Comparison of ENCODE assay signal across 9 mouse cellular contexts in genomic region chr11:85524186-85524585, GRCm38 (mm10).
A peak's percentile ranks its signal among the peaks of the same experiment; 100 is the strongest.
DNase-seq lines count a peak whose midpoint lies in the region; ATAC-seq lines count a peak whose summit lies in the region.
"Had no signal": no experiment of that assay in that cellular context is flagged by ENCODE, and none has a peak within 500 bp of the region (broad histone marks: within the 10 kb centered on the region; RNA-seq: fewer than 3 reads in every experiment).

No protein-coding gene starts in this region.

- peak overlapping the region; percentile 23 for H3K4me3 ChIP-seq in hindbrain, embryonic 14.5 days (replicated peaks; ENCODE audit: low read length)
- no peak overlapping the region for H3K4me3 ChIP-seq in lung, embryonic 16.5 days (ENCODE audit: low read length)

- 6% methylated on average over 12 of the region's 12 CpGs for WGBS in hindbrain, embryonic 14.5 days
- 27% methylated on average over 12 of the region's 12 CpGs for WGBS in lung, embryonic 16.5 days

- H3K27ac ChIP-seq in hindbrain, embryonic 14.5 days, result no peak overlapping the region
- H3K27ac ChIP-seq in lung, embryonic 16.5 days (ENCODE audit: low read length), result peak overlapping the region; percentile 97

- peaks cover 34% of the 10 kb centered on the region for H3K27me3 ChIP-seq in hindbrain, embryonic 14.5 days (ENCODE audit: control insufficient read depth, insufficient read depth, low read length)
- no peaks in the 10 kb centered on the region for H3K27me3 ChIP-seq in lung, embryonic 16.5 days (ENCODE audit: control insufficient read depth, insufficient read depth, low read depth, low read length)
- H3K27me3 ChIP-seq: Patski had no signal

- peaks cover 14% of the 10 kb centered on the region for H3K4me1 ChIP-seq in hindbrain, embryonic 14.5 days (replicated peaks; ENCODE audit: control insufficient read depth, insufficient read depth, low read length)
- H3K4me1 ChIP-seq in lung, embryonic 16.5 days (replicated peaks; ENCODE audit: control insufficient read depth, insufficient read depth, low read length), result peaks cover 42% of the 10 kb centered on the region

- peak overlapping the region; percentile 57 for H3K4me2 ChIP-seq in hindbrain, embryonic 14.5 days (replicated peaks)
- H3K4me2 ChIP-seq in lung, embryonic 16.5 days (ENCODE audit: low read depth, low read length), result peak overlapping the region; percentile 38

- no peaks in the 10 kb centered on the region for H3K9me3 ChIP-seq in hindbrain, embryonic 14.5 days (ENCODE audit: control insufficient read depth, low read length)
- no peaks in the 10 kb centered on the region for H3K9me3 ChIP-seq in lung, embryonic 16.5 days (ENCODE audit: control insufficient read depth, low read length)

- ATAC-seq in hindbrain, embryonic 14.5 days (ENCODE audit: low FRiP score), result no peak
- peak; percentile 52; the same call in 1 of the 2 replicates for ATAC-seq in lung, embryonic 16.5 days (ENCODE audit: low read depth)
- ATAC-seq: Patski had no signal

- peak; percentile 56 for DNase-seq in MN1 (ENCODE audit: low spot score)
- peak; percentile 78 for DNase-seq in cerebellum, adult 9-11 months
- peak; percentile 68 to 73 for DNase-seq in frontal cortex, postnatal 36 days (ENCODE audit: low spot score in 2 of 2)
- peak; percentile 82 for DNase-seq in hindbrain, embryonic 14.5 days (ENCODE audit: low spot score)
- peak; percentile 73 to 76 for DNase-seq in layer of hippocampus, postnatal 14 days (ENCODE audit: low spot score in 2 of 2)
- DNase-seq in ovary, postnatal 36 days (ENCODE audit: low spot score), result peak; percentile 76
- peak; percentile 68 for DNase-seq in thymus, postnatal 4 days

- no peaks in the 10 kb centered on the region for H3K36me3 ChIP-seq in hindbrain, embryonic 14.5 days (replicated peaks; ENCODE audit: control insufficient read depth, insufficient read depth)
- H3K36me3 ChIP-seq in lung, embryonic 16.5 days (ENCODE audit: control insufficient read depth, insufficient read depth, low read length), result no peaks in the 10 kb centered on the region

- H3K9ac ChIP-seq in hindbrain, embryonic 14.5 days, result peak overlapping the region; percentile 35
- H3K9ac ChIP-seq in lung, embryonic 16.5 days (ENCODE audit: low read length), result peak overlapping the region; percentile 52; the same call in 1 of the 2 replicates
